Mouse (Mus musculus): Measurements from ENCODE around the gene Arfrp1. TPM values are rescaled to one million over a fixed set of nuclear protein-coding genes. Genes with fewer than 3 reads are reported as not detected.

Arfrp1 gene
- polyA plus RNA-seq, 1 experiment from 2014 or later = 90.5 TPM

DNA sequence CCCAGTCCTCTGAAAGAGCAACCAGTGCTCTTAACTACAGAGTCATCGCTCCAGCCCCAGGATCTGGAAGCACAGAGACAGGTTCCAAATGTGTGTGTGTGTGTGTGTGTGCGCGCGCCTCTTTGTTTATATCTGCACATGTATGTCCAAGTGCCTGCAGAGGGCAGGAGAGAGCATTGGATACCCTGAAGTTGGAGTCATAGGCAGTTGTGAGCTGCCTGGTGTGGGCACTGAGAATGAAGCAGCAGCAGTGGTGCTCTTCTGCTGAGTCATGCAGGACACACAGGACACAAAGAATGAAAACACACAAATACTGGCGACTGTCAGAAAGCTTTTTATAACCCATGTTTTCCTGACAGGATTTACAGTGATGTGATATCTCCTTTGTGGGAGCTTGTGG lies 4.8 kb upstream of the Arfrp1 start:
- H3K4me3 ChIP-seq = no peak overlapping the region
- H3K27me3 ChIP-seq = no peaks in the 10 kb centered on the region
- H3K36me3 ChIP-seq (ENCODE audit: poor library complexity, severe bottlenecking) = peaks cover 30% of the 10 kb centered on the region
- H3K4me1 ChIP-seq = peaks cover 35% of the 10 kb centered on the region
- no peak for ATAC-seq
- no peak overlapping the region for H3K4me2 ChIP-seq
- no peak overlapping the region for H3K9ac ChIP-seq
- H3K9me3 ChIP-seq (replicated peaks) = no peaks in the 10 kb centered on the region
- no peak overlapping the region for H3K27ac ChIP-seq
- WGBS = 98% methylated on average over 5 of the region's 5 CpGs

DNA sequence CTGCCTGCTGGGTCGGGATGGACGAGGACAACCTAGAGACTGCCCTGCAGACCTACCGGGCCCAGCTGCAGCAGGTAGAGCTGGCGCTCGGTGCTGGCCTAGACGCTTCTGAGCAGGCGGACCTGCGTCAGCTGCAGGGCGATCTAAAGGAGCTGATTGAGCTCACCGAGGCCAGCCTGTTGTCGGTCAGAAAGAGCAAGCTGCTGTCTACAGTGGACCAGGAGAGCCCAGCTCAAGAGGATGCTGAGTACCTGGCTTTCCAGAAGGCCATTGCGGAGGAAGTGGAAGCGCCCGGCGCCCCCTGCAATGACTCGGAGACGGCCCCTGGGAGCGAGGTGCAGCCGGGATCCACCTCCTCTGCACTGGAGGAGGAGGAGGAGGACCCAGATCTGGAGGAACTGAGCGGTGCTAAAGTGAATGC lies 461 bp upstream of the Arfrp1 start:
- peaks cover 44% of the 10 kb centered on the region for H3K4me1 ChIP-seq
- peak; percentile 55 for ATAC-seq

GRCm38 (mm10) chr2:181364487-181364859 lies 731 bp downstream of the Arfrp1 start:
- H3K9me3 ChIP-seq (replicated peaks) = no peaks in the 10 kb centered on the region
- peaks cover 49% of the 10 kb centered on the region for H3K36me3 ChIP-seq (ENCODE audit: poor library complexity, severe bottlenecking)
- H3K27ac ChIP-seq = peak overlapping the region; percentile 85
- H3K4me2 ChIP-seq = peak overlapping the region; percentile 98
- H3K4me1 ChIP-seq = peaks cover 43% of the 10 kb centered on the region
- peak overlapping the region; percentile 81 for H3K4me3 ChIP-seq
- 9% methylated on average over 14 of the region's 14 CpGs for WGBS
- no peak; the same call in 1 of the 2 replicates for ATAC-seq
- H3K27me3 ChIP-seq = no peaks in the 10 kb centered on the region
- peak overlapping the region; percentile 92 for H3K9ac ChIP-seq

More for the DNA sequence above, 461 bp upstream of the Arfrp1 start:
- Histone ChIP-seq H3K4me3 (peak overlapping the region; percentile 81), H3K27ac (peak overlapping the region; percentile 85), H3K36me3 (ENCODE audit: poor library complexity, severe bottlenecking) (peaks cover 49% of the 10 kb centered on the region), H3K9me3 (replicated peaks) (no peaks in the 10 kb centered on the region), H3K4me2 (peak overlapping the region; percentile 98), H3K9ac (peak overlapping the region; percentile 92), H3K27me3 (no peaks in the 10 kb centered on the region)
- WGBS = under 1% methylated on average over 20 of the region's 20 CpGs

DNA sequence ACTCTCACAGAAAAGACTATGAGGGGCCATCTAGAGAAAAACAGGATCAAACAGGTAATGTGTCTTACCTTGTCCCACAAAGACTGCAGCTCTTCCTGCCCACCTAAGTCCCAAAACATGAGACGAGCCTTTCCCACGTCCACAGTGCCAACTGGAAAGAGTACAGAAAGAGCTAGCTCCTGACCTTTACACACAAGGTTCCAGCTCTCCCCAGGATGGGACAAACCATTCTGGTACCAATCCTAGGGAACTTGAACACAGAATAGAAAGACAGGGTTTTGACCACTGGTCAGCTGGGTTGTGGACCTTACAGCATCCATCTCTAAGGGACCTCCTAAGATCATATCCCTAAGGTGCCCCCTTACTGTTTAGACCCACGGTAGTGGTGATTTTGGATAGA lies 1.3 kb downstream of the Arfrp1 start:
- peaks cover 49% of the 10 kb centered on the region for H3K36me3 ChIP-seq (ENCODE audit: poor library complexity, severe bottlenecking)
- ATAC-seq = no peak
- peak overlapping the region; percentile 98 for H3K4me2 ChIP-seq
- WGBS = 75% methylated on average over 3 of the region's 3 CpGs
- H3K27me3 ChIP-seq = no peaks in the 10 kb centered on the region
- peaks cover 38% of the 10 kb centered on the region for H3K4me1 ChIP-seq
- peak overlapping the region; percentile 81 for H3K4me3 ChIP-seq
- H3K9ac ChIP-seq = peak overlapping the region; percentile 92
- no peaks in the 10 kb centered on the region for H3K9me3 ChIP-seq (replicated peaks)
- H3K27ac ChIP-seq = no peak overlapping the region

- Histone ChIP-seq H3K27me3 (no peaks in the 10 kb centered on the region), H3K4me3 (no peak overlapping the region), H3K4me2 (no peak overlapping the region), H3K4me1 (no peaks in the 10 kb centered on the region), H3K27ac (no peak overlapping the region), H3K36me3 (ENCODE audit: poor library complexity, severe bottlenecking) (peaks cover 98% of the 10 kb centered on the region), H3K9me3 (replicated peaks) (no peaks in the 10 kb centered on the region), H3K9ac (no peak overlapping the region)
- 80% methylated on average over 3 of the region's 3 CpGs for WGBS
- no peak for ATAC-seq
Observed at GRCm38 (mm10) chr2:181356780-181357179, 8.4 kb downstream of the Arfrp1 start.

GRCm38 (mm10) chr2:181342766-181343165 lies 22.4 kb downstream of the Arfrp1 start:
- no peak overlapping the region for H3K4me2 ChIP-seq
- 93% methylated on average over 6 of the region's 6 CpGs for whole genome bisulfite sequencing
- peaks cover 89% of the 10 kb centered on the region for H3K36me3 ChIP-seq (ENCODE audit: poor library complexity, severe bottlenecking)

GRCm38 (mm10) chr2:181340426-181340825 lies 24.8 kb downstream of the Arfrp1 start:
- H3K4me2 ChIP-seq = no peak overlapping the region
- H3K27me3 ChIP-seq = no peaks in the 10 kb centered on the region
- peaks cover 85% of the 10 kb centered on the region for H3K36me3 ChIP-seq (ENCODE audit: poor library complexity, severe bottlenecking)
- no peaks in the 10 kb centered on the region for H3K4me1 ChIP-seq
- H3K27ac ChIP-seq = no peak overlapping the region
- no peak for ATAC-seq
- no peaks in the 10 kb centered on the region for H3K9me3 ChIP-seq (replicated peaks)
- no peak overlapping the region for H3K9ac ChIP-seq
- no peak overlapping the region for H3K4me3 ChIP-seq
- 79% methylated on average over 4 of the region's 4 CpGs for WGBS

More at GRCm38 (mm10) chr2:181342766-181343165, 22.4 kb downstream of the Arfrp1 start:
- Histone ChIP-seq H3K27me3 (no peaks in the 10 kb centered on the region), H3K27ac (no peak overlapping the region), H3K9ac (no peak overlapping the region), H3K4me1 (no peaks in the 10 kb centered on the region), H3K4me3 (no peak overlapping the region), H3K9me3 (replicated peaks) (no peaks in the 10 kb centered on the region)
- no peak for ATAC-seq

DNA sequence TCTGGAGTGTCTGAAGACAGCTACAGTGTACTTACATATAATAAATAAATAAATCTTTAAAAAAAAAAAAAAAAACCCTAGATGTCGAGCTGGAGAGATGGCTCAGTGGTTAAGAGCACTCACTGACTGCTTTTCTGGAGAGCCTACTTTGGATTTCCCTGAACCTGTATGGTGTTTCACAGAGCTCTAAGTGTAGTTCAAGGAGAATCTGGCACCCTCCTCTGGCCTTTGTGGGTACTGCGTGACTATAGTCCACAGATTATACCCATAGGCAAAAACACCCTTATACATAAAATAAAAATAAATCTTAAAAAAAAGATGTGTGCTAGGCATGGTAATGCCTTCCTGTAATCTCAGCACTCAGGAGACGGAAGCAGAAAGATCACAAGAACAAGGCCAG lies 31.2 kb downstream of the Arfrp1 start:
- no peak overlapping the region for H3K4me3 ChIP-seq
- ATAC-seq = peak; percentile 70; the same call in 1 of the 2 replicates
- H3K27ac ChIP-seq = no peak overlapping the region
- H3K4me1 ChIP-seq = no peaks in the 10 kb centered on the region
- WGBS = 56% methylated on average over 3 of the region's 3 CpGs
- H3K27me3 ChIP-seq = no peaks in the 10 kb centered on the region
- no peak overlapping the region for H3K4me2 ChIP-seq
- H3K36me3 ChIP-seq (ENCODE audit: poor library complexity, severe bottlenecking) = peaks cover 82% of the 10 kb centered on the region
- no peak overlapping the region for H3K9ac ChIP-seq
- H3K9me3 ChIP-seq (replicated peaks) = no peaks in the 10 kb centered on the region

DNA sequence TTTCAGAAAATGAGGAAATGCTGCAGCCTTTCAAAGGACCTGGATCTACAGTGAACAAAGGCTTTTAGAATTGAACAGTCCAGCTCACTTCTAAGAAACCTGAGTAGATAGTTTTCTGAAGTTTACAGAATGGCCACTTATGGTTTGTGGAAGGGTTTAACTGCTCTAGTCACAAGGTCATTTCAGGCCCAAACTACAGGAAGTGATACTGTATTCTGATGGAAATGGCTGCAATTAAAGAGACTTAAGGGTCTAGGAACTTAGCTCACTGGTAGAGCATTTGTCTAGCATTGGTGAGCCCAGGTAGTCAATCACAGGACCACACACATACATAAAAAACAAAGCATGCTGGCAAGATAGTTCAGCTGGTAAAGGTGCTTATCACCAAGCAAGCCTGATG lies 32.7 kb downstream of the Arfrp1 start:
- no peaks in the 10 kb centered on the region for H3K4me1 ChIP-seq
- H3K27me3 ChIP-seq = no peaks in the 10 kb centered on the region
- no peak overlapping the region for H3K4me2 ChIP-seq
- peaks cover 83% of the 10 kb centered on the region for H3K36me3 ChIP-seq (ENCODE audit: poor library complexity, severe bottlenecking)
- no peak for ATAC-seq
- H3K9ac ChIP-seq = no peak overlapping the region
- H3K4me3 ChIP-seq = no peak overlapping the region
- H3K9me3 ChIP-seq (replicated peaks) = no peaks in the 10 kb centered on the region
- H3K27ac ChIP-seq = no peak overlapping the region

GRCm38 (mm10) chr2:181326098-181326497 lies 39.1 kb downstream of the Arfrp1 start:
- WGBS = 96% methylated on average over 2 of the region's 2 CpGs
- Histone ChIP-seq H3K36me3 (ENCODE audit: poor library complexity, severe bottlenecking) (peaks cover 87% of the 10 kb centered on the region), H3K4me3 (no peak overlapping the region), H3K27me3 (no peaks in the 10 kb centered on the region), H3K4me2 (no peak overlapping the region), H3K9me3 (replicated peaks) (no peaks in the 10 kb centered on the region), H3K27ac (no peak overlapping the region), H3K9ac (no peak overlapping the region), H3K4me1 (0 out of 2 replicates have a peak, but pooled peaks cover under 1% of the 10 kb centered on the region)
- no peak for ATAC-seq

GRCm38 (mm10) chr2:181322136-181322535 lies 43.1 kb downstream of the Arfrp1 start:
- H3K27me3 ChIP-seq = peaks cover 2% of the 10 kb centered on the region; the same call in 1 of the 2 replicates
- H3K36me3 ChIP-seq (ENCODE audit: poor library complexity, severe bottlenecking) = peaks cover 48% of the 10 kb centered on the region
- H3K4me2 ChIP-seq = no peak overlapping the region
- H3K9me3 ChIP-seq (replicated peaks) = no peaks in the 10 kb centered on the region
- no peak overlapping the region for H3K4me3 ChIP-seq
- H3K9ac ChIP-seq = no peak overlapping the region
- no peak overlapping the region for H3K27ac ChIP-seq
- 69% methylated on average over 5 of the region's 5 CpGs for WGBS
- peaks cover 16% of the 10 kb centered on the region for H3K4me1 ChIP-seq
- ATAC-seq = no peak

- no peaks in the 10 kb centered on the region for H3K9me3 ChIP-seq (replicated peaks)
- peaks cover 3% of the 10 kb centered on the region; the same call in 1 of the 2 replicates for H3K27me3 ChIP-seq
- ATAC-seq = peak; percentile 8; the same call in 1 of the 2 replicates
- H3K4me2 ChIP-seq = peak overlapping the region; percentile 79
- H3K27ac ChIP-seq = no peak overlapping the region
- H3K4me1 ChIP-seq = peaks cover 16% of the 10 kb centered on the region
- H3K4me3 ChIP-seq = peak overlapping the region; percentile 64
- peaks cover 30% of the 10 kb centered on the region for H3K36me3 ChIP-seq (ENCODE audit: poor library complexity, severe bottlenecking)
- WGBS = 17% methylated on average over 7 of the region's 7 CpGs
- peak overlapping the region; percentile 67 for H3K9ac ChIP-seq
Observed at GRCm38 (mm10) chr2:181320103-181320499, 45.1 kb downstream of the Arfrp1 start.
